Mouse (Mus musculus): ENCODE measurements around the gene Timm50. TPM values are rescaled to one million over a fixed set of nuclear protein-coding genes. Genes with fewer than 3 reads are reported as not detected.

Timm50 gene
- total and polyA plus RNA-seq, 2 experiments from 2014 or later = 82.9 to 125 TPM

DNA sequence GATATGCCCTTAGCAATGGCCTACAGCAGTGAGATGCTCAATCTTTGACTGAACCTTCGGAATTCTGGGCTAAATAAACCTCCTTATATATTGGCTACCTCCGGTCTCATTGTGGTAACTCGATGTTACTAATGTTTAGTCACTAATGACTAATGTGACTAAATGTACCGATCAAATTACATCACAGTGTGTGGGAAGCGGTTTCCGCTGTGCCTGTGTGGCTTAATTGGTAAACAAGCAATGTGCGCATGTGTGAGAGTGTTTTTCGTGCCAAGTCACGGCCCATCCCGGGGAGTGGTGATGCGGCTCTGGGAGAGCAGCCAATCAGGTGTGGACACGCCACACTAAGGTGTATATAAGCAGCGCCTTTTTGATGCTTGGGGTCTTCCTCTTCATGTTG lies 46.5 kb downstream of the Timm50 start:
- Histone ChIP-seq H3K4me1 (ENCODE audit: insufficient read depth, low read length) (no peaks in the 10 kb centered on the region), H3K9ac (replicated peaks; ENCODE audit: low read length) (no peak overlapping the region), H3K9me3 (ENCODE audit: low read length) (no peaks in the 10 kb centered on the region), H3K4me3 (ENCODE audit: low read length) (no peak overlapping the region), H3K36me3 (ENCODE audit: insufficient read depth, low read length) (no peaks in the 10 kb centered on the region), H3K27ac (no peak overlapping the region), H3K4me2 (ENCODE audit: low read depth, low read length) (no peak overlapping the region), H3K27me3 (ENCODE audit: insufficient read depth, low read length) (no peaks in the 10 kb centered on the region)
- no peak for DNase-seq (ENCODE audit: low spot score)
- no peak for ATAC-seq
- 86% methylated on average over 13 of the region's 13 CpGs for WGBS
- no peak for TF ChIP-seq CTCF (IDR thresholded peaks at IDR 0.05; ENCODE audit: low read depth)

- Histone ChIP-seq H3K9me3 (ENCODE audit: low read length) (no peaks in the 10 kb centered on the region), H3K27ac (no peak overlapping the region), H3K4me1 (ENCODE audit: insufficient read depth, low read length) (no peaks in the 10 kb centered on the region), H3K36me3 (ENCODE audit: insufficient read depth, low read length) (no peaks in the 10 kb centered on the region), H3K9ac (replicated peaks; ENCODE audit: low read length) (no peak overlapping the region), H3K4me3 (ENCODE audit: low read length) (no peak overlapping the region), H3K27me3 (ENCODE audit: insufficient read depth, low read length) (no peaks in the 10 kb centered on the region), H3K4me2 (ENCODE audit: low read depth, low read length) (no peak overlapping the region)
- peak; percentile 32 for TF ChIP-seq CTCF (IDR thresholded peaks at IDR 0.05; ENCODE audit: low read depth)
- no peak for ATAC-seq
- DNase-seq (ENCODE audit: low spot score) = peak; percentile 53
- 8% methylated on average over 15 of the region's 15 CpGs for WGBS
These were observed 48.1 kb downstream of the Timm50 start for GRCm38 (mm10) chr7:28263786-28264185.

DNA sequence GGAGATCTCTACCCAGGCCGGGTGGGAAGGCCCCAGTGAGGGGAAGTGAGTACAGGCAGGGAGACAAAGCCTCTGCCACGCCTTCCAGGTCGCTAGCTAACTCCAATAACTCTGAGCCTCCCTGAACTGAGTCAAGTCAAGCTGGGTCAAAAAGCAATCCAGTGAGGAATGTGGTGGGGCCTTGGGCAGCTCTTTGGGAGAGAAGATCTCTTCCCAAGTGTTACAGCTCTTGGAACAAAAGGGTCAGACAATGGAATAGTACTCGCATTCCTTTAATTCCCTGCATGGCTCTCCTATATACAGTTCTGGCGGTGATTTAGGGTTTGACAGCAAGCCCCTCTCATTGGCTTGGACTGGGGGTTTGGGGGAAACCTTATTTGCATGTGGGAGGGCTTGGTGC lies 49.0 kb downstream of the Timm50 start:
- TF ChIP-seq CTCF (IDR thresholded peaks at IDR 0.05; ENCODE audit: low read depth) = no peak
- 38% methylated on average over 5 of the region's 5 CpGs for WGBS
- Histone ChIP-seq H3K4me1 (ENCODE audit: insufficient read depth, low read length) (no peaks in the 10 kb centered on the region), H3K9me3 (ENCODE audit: low read length) (no peaks in the 10 kb centered on the region), H3K4me2 (ENCODE audit: low read depth, low read length) (no peak overlapping the region), H3K27ac (no peak overlapping the region), H3K27me3 (ENCODE audit: insufficient read depth, low read length) (no peaks in the 10 kb centered on the region), H3K9ac (replicated peaks; ENCODE audit: low read length) (no peak overlapping the region), H3K4me3 (ENCODE audit: low read length) (no peak overlapping the region), H3K36me3 (ENCODE audit: insufficient read depth, low read length) (no peaks in the 10 kb centered on the region)
- DNase-seq (ENCODE audit: low spot score) = no peak
- ATAC-seq = no peak

Other genes with a start within 250 kb of the Timm50 start
- gene Fcgbp, start 240.8 kb downstream of the Timm50 start, total RNA-seq (2014; rRNA removed) = 0.97 and 1.7 TPM in 2 replicates
- gene Fcgbp, start 240.8 kb downstream of the Timm50 start, polyA plus RNA-seq (2015; fragmentation: Nextera tagmentation; extraction: Ambion mirVana) = 0.82 and 0.91 TPM in 2 replicates
- 0.05 TPM in 1 of 2 replicates, not detected in the other for gene 9530053A07Rik, start 182.6 kb downstream of the Timm50 start, total RNA-seq (2014; rRNA removed)
- 0.16 and 0.19 TPM in 2 replicates for gene 9530053A07Rik, start 182.6 kb downstream of the Timm50 start, polyA plus RNA-seq (2015; fragmentation: Nextera tagmentation; extraction: Ambion mirVana)
- 23.5 and 24.4 TPM in 2 replicates for gene Fbl, start 142.4 kb downstream of the Timm50 start, total RNA-seq (2014; rRNA removed)
- 70.7 and 73.7 TPM in 2 replicates for gene Fbl, start 142.4 kb downstream of the Timm50 start, polyA plus RNA-seq (2015; fragmentation: Nextera tagmentation; extraction: Ambion mirVana)
- 36.7 and 43.6 TPM in 2 replicates for gene Dyrk1b, start 132.6 kb downstream of the Timm50 start, total RNA-seq (2014; rRNA removed)
- gene Dyrk1b, start 132.6 kb downstream of the Timm50 start, polyA plus RNA-seq (2015; fragmentation: Nextera tagmentation; extraction: Ambion mirVana) = 7.8 and 8.4 TPM in 2 replicates
- gene Eid2, start 44.2 kb downstream of the Timm50 start, total RNA-seq (2014; rRNA removed) = 48.4 and 70.7 TPM in 2 replicates
- 21.0 and 22.3 TPM in 2 replicates for gene Eid2, start 44.2 kb downstream of the Timm50 start, polyA plus RNA-seq (2015; fragmentation: Nextera tagmentation; extraction: Ambion mirVana)
- gene Eid2b, start 34.3 kb downstream of the Timm50 start, total RNA-seq (2014; rRNA removed) = 34.6 and 38.2 TPM in 2 replicates
- 42.3 and 45.1 TPM in 2 replicates for gene Eid2b, start 34.3 kb downstream of the Timm50 start, polyA plus RNA-seq (2015; fragmentation: Nextera tagmentation; extraction: Ambion mirVana)
- 2.1 and 3.6 TPM in 2 replicates for gene Selenov, start 20.9 kb downstream of the Timm50 start, total RNA-seq (2014; rRNA removed)
- gene Selenov, start 20.9 kb downstream of the Timm50 start, polyA plus RNA-seq (2015; fragmentation: Nextera tagmentation; extraction: Ambion mirVana) = 5.1 and 7.1 TPM in 2 replicates
- 20.1 and 24.8 TPM in 2 replicates for gene Dll3, start 9.8 kb downstream of the Timm50 start, total RNA-seq (2014; rRNA removed)
- gene Dll3, start 9.8 kb downstream of the Timm50 start, polyA plus RNA-seq (2015; fragmentation: Nextera tagmentation; extraction: Ambion mirVana) = 17.0 and 20.2 TPM in 2 replicates
- gene Supt5, start 26.7 kb upstream of the Timm50 start, total RNA-seq (2014; rRNA removed) = 98.7 and 104 TPM in 2 replicates
- gene Supt5, start 26.7 kb upstream of the Timm50 start, polyA plus RNA-seq (2015; fragmentation: Nextera tagmentation; extraction: Ambion mirVana) = 71.8 and 76.5 TPM in 2 replicates
- 97.7 and 154 TPM in 2 replicates for gene Rps16, start 38.6 kb upstream of the Timm50 start, total RNA-seq (2014; rRNA removed)
- gene Rps16, start 38.6 kb upstream of the Timm50 start, polyA plus RNA-seq (2015; fragmentation: Nextera tagmentation; extraction: Ambion mirVana) = 539 and 575 TPM in 2 replicates
- gene Plekhg2, start 60.5 kb upstream of the Timm50 start, total RNA-seq (2014; rRNA removed) = 18.6 and 20.6 TPM in 2 replicates
- 9.1 and 10.0 TPM in 2 replicates for gene Plekhg2, start 60.5 kb upstream of the Timm50 start, polyA plus RNA-seq (2015; fragmentation: Nextera tagmentation; extraction: Ambion mirVana)
- 2.1 and 3.9 TPM in 2 replicates for gene Zfp36, start 68.2 kb upstream of the Timm50 start, total RNA-seq (2014; rRNA removed)
- gene Zfp36, start 68.2 kb upstream of the Timm50 start, polyA plus RNA-seq (2015; fragmentation: Nextera tagmentation; extraction: Ambion mirVana) = 3.0 and 3.4 TPM in 2 replicates
- 33.6 and 39.5 TPM in 2 replicates for gene Med29, start 80.6 kb upstream of the Timm50 start, total RNA-seq (2014; rRNA removed)
- 42.1 and 42.9 TPM in 2 replicates for gene Med29, start 80.6 kb upstream of the Timm50 start, polyA plus RNA-seq (2015; fragmentation: Nextera tagmentation; extraction: Ambion mirVana)
- 56.7 and 67.6 TPM in 2 replicates for gene Paf1, start 80.9 kb upstream of the Timm50 start, total RNA-seq (2014; rRNA removed)
- 83.0 and 84.1 TPM in 2 replicates for gene Paf1, start 80.9 kb upstream of the Timm50 start, polyA plus RNA-seq (2015; fragmentation: Nextera tagmentation; extraction: Ambion mirVana)
- gene Gmfg, start 125.4 kb upstream of the Timm50 start, total RNA-seq (2014; rRNA removed) = 0.16 and 2.9 TPM in 2 replicates
- gene Gmfg, start 125.4 kb upstream of the Timm50 start, polyA plus RNA-seq (2015; fragmentation: Nextera tagmentation; extraction: Ambion mirVana) = 5.5 and 6.2 TPM in 2 replicates
- gene Lrfn1, start 139.9 kb upstream of the Timm50 start, total RNA-seq (2014; rRNA removed) = 140 and 160 TPM in 2 replicates
- 15.5 and 18.0 TPM in 2 replicates for gene Lrfn1, start 139.9 kb upstream of the Timm50 start, polyA plus RNA-seq (2015; fragmentation: Nextera tagmentation; extraction: Ambion mirVana)
- not detected in 2 replicates for gene Ifnl2, start 198.4 kb upstream of the Timm50 start, total RNA-seq (2014; rRNA removed)
- not detected in 2 replicates for gene Ifnl2, start 198.4 kb upstream of the Timm50 start, polyA plus RNA-seq (2015; fragmentation: Nextera tagmentation; extraction: Ambion mirVana)
- not detected in 2 replicates for gene Ifnl3, start 210.8 kb upstream of the Timm50 start, total RNA-seq (2014; rRNA removed)
- not detected in 2 replicates for gene Ifnl3, start 210.8 kb upstream of the Timm50 start, polyA plus RNA-seq (2015; fragmentation: Nextera tagmentation; extraction: Ambion mirVana)
- not detected in 2 replicates for gene Sycn, start 228.8 kb upstream of the Timm50 start, total RNA-seq (2014; rRNA removed)
- not detected in 2 replicates for gene Sycn, start 228.8 kb upstream of the Timm50 start, polyA plus RNA-seq (2015; fragmentation: Nextera tagmentation; extraction: Ambion mirVana)
- not detected in 2 replicates for gene Nccrp1, start 235.2 kb upstream of the Timm50 start, total RNA-seq (2014; rRNA removed)
- gene Nccrp1, start 235.2 kb upstream of the Timm50 start, polyA plus RNA-seq (2015; fragmentation: Nextera tagmentation; extraction: Ambion mirVana) = 0.34 TPM in 2 replicates

Measured in hindbrain, postnatal 0 days (tissue).